Mouse (Mus musculus) brain, embryonic 14.5 days (tissue): ENCODE measurements around the gene Gas2l3.

Experiments used
- CTCF ChIP-seq: fragments of 200-500 bp; IDR thresholded peaks from 2 replicates; pipeline ENCODE4 v1.5.1; 2012; ENCODE audit warnings: inconsistent platforms, mild to moderate bottlenecking, moderate library complexity, borderline replicate concordance; ENCODE audit not compliant: insufficient read depth, insufficient read length; ENCODE audit errors: extremely low read depth
- POLR2A ChIP-seq: fragments of 200-500 bp; IDR thresholded peaks from 2 replicates; pipeline ENCODE4 v1.6.1; 2012; ENCODE audit warnings: mild to moderate bottlenecking, inconsistent platforms, borderline replicate concordance; ENCODE audit not compliant: poor library complexity, insufficient read depth, insufficient read length, severe bottlenecking; ENCODE audit errors: extremely low read depth

- TF ChIP-seq CTCF = no peak
- TF ChIP-seq POLR2A = no peak
Observed at GRCm38 (mm10) chr10:89453068-89453641, 9.4 kb upstream of the Gas2l3 start.
